Mouse (Mus musculus) heart, adult 9 months (tissue): ENCODE data around the gene Hacd2.

Source experiments
- DNase-seq, 2 experiments: peaks; one replicate each; pipeline ENCODE4 v3.0.0; 2022; ENCODE audit warnings: low spot score in 2 of 2

Hacd2 gene

GRCm38 (mm10) chr16:35022242-35023137 lies at the start of gene Hacd2:
Hacd2 (plus strand) TSS chr16:35022428.
- DNase-seq: peak; percentile 93 to 95

DNA sequence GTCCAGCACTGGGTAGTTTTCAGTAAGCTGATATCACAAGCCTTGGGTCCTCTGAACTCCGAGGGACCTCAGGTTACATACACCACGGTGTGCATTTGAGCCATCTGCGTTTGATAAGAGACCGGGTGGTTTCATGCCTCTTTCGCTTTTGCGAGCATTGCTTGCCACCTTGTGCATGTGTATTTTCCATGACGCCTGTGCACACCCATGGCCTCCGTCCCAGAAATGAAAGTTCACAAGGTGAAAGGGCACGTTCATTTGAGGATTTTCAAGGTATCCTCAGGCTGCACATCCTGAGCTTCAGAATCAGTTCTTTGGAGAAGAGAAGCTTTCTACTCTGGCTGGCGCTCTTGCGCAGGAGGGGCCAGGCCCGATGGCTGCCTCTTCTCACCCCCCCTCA lies 49.8 kb upstream of the Hacd2 start:
- DNase-seq: no peak

DNA sequence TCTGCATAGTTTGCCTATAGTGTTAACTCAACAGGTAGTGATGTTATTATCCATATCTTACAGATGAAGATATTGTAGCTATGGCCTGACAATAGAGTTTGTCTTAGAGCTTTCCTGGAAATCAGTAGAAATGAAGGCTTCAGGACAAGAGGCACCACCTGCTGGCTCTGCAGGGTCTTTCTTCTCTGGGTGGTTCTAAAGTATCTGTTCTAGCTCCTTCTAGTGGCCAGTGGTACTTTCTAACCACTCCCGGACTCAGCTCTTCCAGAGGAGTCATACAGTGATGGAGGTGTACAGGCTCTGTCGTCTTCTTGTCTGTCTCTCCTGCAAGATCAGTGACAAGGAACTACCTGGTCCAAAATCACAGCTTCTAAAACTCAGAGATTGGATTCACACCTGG lies 46.7 kb upstream of the Hacd2 start:
- DNase-seq: no peak

DNA sequence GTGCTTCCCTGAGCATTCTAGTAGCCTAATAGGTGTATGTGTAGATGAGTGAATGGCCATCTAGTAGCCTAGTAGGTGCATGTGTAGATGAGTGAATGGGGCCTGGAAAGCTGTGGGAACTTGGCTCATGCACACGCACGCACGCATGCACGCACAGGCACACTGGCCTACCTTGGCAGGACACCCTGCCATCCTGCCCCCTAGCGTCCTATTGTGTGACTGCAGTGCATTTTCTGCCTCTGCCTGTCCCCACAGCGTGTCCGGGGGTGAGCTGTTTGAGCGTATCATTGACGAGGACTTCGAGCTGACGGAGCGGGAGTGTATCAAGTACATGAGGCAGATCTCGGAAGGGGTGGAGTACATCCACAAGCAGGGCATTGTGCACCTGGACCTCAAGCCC lies 45.6 kb upstream of the Hacd2 start:
- DNase-seq: no peak

DNA sequence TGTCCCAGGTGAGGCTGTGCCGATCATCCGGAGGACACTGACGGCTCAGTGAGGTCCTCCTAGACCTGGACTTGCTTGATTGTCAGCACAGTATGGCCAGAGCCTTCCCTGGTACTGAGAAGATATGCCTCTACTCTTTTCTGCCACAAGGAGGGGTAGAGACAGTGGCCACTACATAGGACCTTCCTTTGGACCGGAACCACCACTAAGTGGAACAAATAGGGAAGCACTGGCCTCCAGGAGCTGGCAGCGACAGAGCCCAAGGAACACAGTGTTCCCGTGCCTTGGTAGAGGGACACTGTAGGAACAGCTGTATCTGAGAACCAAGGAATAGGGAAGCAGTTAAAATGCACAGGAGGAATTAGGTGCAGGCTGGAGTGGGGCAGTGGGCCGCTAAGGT lies 44.2 kb upstream of the Hacd2 start:
- DNase-seq: no peak

- no peak for DNase-seq
These were observed 41.2 kb upstream of the Hacd2 start for GRCm38 (mm10) chr16:34981009-34981408.

DNA sequence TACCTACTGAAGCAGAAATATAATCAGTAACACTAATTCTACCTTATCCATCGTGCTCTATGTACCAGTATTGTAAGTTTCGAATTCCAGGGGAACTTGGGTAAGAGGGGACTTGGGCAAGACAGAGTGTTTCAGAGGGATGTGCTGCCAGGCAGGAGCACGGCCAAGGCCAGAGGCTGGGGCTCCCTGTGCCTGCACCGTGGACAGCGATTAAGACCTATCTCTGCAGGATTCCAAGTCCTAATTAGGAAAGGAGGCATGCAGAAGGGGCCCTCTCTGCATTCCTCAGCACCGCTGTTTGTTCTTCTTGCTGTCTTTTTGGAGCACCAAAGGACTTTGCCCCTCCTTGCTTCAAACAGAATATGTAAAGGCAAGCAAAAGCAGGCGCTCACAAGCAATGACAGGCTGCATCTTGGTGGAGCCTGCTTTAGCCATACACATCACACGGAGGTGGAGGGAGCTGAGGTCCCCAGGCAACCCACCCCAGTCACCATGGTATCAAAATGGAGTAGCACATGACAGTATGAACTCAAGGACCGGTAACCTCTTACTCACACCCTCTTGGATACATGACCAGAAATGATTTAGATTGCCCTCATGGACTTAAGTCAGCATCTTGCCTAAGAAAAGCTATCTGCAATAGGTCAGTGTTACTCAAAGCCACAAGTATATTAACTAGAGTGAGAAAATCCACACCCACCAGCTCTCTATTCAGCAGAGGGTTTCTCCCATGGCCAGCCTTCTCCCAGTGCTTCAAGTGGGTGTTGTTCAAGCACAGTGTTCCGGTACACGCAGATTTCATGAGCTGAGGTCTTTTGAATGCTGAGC lies 37.8 kb upstream of the Hacd2 start:
- DNase-seq: no peak

GRCm38 (mm10) chr16:34985031-34985346 lies 37.2 kb upstream of the Hacd2 start:
- no peak for DNase-seq

DNA sequence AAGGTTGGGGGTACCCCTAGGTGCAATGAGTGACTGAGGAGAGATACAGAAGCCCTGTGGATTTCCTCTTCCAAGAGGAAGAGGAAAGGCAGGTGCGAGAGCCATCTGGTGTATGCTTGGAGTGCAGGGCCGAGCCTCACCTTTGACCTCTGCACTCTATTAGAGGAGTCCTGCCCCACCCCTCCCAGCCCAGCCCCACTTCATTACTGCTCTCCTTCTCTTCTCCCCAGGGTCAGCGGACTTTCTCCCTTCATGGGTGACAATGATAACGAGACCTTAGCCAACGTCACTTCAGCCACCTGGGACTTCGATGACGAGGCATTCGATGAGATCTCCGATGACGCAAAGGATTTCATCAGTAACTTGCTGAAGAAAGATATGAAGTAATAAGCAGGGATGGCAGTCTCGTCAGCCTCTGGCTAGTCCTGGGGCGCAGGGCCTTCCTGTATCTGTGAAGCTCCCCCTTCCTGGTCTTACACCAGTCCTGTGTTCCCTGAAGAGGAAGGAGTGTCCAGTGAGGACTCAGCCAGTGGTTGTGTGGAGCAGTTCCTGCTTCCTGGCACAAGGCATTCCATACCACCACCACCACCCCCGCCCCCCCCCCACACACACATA lies 35.9 kb upstream of the Hacd2 start:
- no peak for DNase-seq

GRCm38 (mm10) chr16:34991365-34991764 lies 30.9 kb upstream of the Hacd2 start:
- no peak for DNase-seq

GRCm38 (mm10) chr16:34992854-34993253 lies 29.4 kb upstream of the Hacd2 start:
- DNase-seq: peak; percentile 25 to 40

- no peak for DNase-seq
These were observed 28.4 kb upstream of the Hacd2 start for GRCm38 (mm10) chr16:34993694-34994330.

- no peak for DNase-seq
These were observed 27.5 kb upstream of the Hacd2 start for GRCm38 (mm10) chr16:34994641-34995141.

- DNase-seq: peak; percentile 65 to 80
These were observed 26.1 kb upstream of the Hacd2 start for GRCm38 (mm10) chr16:34996133-34996532.

DNA sequence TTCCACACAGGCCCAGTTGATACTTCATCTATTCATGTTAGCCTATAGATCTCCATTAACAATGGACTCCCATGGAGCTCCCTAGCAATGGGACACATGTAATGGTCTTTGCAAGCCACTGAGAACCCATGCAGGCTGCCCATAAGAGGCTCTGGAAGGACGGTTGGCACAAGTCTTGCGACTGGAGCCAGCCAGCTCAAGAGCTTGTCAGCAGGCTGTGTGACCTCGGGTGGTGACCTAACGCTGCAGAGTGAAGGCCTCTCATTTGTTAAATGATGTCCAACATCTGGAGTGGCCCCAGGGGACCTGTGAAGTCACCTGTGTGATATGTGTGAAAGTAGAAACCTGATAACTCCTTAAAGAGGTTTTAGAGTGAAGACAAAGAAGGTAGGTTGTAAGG lies 25.2 kb upstream of the Hacd2 start:
- no peak for DNase-seq

DNA sequence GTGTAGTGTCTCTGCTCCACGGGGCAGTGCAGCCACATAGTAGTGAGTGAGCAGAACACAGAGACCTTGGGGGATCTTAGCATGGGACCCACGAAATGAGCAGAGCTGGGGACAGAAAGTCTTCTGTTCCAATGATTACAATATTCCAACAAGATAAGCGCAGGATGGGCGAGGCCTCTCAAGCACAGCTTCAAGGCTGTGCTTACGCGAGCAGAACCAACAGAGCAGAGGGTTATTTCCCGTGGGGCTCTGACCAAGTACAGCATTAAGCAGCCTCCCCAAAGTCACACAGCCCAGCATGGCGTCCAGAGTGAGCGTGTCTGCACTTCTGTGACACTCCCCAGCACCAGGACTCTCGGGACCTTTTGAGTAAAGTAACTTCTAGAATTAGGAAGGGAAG lies 24.7 kb upstream of the Hacd2 start:
- DNase-seq: peak; percentile 26 to 38

DNA sequence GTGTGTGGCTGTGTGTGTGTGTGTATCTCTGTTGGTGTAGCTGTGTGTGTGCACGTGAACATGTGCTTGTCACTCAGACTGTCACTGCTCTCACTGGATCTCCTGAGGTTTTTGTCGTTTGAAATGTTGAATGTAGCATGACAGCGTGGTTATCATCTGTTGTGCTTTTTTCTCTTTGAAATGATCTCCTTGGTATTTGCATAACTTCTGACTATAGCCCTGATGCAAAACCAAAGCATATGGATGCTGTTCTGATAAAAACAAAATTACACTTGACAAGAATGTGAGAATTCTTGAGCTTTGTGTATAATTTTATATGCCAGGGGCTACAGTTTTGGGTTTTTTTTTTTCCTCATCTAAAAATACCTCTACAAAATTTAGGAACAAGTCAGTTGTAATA lies 23.2 kb upstream of the Hacd2 start:
- no peak for DNase-seq

DNA sequence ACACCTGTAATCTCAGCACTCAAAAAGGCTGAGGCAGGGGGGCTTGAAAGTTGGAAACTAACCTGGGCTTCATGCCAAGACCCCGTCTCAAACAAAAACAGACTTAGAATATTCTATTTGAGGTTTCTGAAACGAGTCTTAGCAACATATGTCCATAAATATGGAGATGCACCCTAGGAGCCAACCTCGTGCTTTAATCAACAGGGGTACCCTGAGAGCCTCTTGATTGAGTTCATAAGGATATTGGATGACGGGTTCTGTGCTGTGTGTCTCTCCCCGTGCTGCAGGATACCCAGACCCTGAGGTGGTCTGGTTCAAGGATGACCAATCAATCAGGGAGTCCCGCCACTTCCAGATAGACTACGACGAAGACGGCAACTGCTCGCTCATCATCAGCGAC lies 22.2 kb upstream of the Hacd2 start:
- DNase-seq: no peak

DNA sequence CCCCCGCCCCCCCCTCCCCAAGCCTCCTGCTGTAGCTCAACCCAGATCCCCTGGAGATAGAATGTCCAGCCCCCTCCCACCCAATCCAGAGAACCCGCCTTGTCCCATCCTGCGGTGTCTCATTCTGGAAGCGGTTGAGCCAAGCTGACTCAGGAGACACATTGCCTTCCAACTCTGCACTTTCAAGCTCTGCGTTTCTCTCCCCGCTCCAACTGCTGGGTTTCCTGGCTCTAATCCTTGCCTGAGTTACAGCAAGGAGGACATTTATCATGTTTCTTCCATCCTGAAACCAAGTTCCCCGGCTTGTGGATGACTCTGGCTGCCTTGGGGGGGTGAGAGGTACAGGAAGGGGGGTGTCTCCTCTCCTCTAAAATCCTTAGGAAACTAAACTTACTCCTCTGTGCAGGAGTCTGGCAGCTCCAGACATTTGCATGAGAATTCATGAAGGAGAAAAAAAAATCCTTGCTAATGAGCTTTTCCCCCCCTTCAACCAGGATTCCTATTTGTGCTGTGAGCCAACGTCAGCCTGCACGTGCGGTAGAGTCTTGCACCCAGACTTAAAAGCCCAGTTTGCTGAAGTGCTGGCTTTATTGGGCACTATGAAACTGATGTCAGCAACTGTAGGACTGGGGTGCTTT lies 21.2 kb upstream of the Hacd2 start:
- no peak for DNase-seq

- no peak for DNase-seq
These were observed 17.9 kb upstream of the Hacd2 start for GRCm38 (mm10) chr16:35004356-35004755.

GRCm38 (mm10) chr16:35004756-35005155 lies 17.5 kb upstream of the Hacd2 start:
- no peak for DNase-seq
